8 mouse cellular contexts compared by ENCODE assay signal in genomic region chr2:152106225-152106595, GRCm38 (mm10). TPM values are rescaled to one million over a fixed set of nuclear protein-coding genes. Genes with fewer than 3 reads are reported as not detected.
DNase-seq lines count a peak whose midpoint lies in the region; ATAC-seq and TF ChIP-seq lines count a peak whose summit lies in the region.

No protein-coding gene starts in this region.

- peaks cover 34% of the 10 kb centered on the region for H3K79me2 ChIP-seq in macrophage (ENCODE audit: inconsistent target)

- H3K27ac ChIP-seq in heart, embryonic 15.5 days, result no peak overlapping the region
- no peak overlapping the region for H3K27ac ChIP-seq in forebrain, postnatal 0 days (ENCODE audit: low read depth, low read length)
- H3K27ac ChIP-seq in macrophage, result peak overlapping the region; percentile 62

- peak overlapping the region; percentile 71; the same call in 1 of the 2 replicates for H3K9ac ChIP-seq in heart, embryonic 15.5 days
- no peak overlapping the region for H3K9ac ChIP-seq in forebrain, postnatal 0 days

- ATAC-seq in heart, embryonic 15.5 days (replicated peaks; ENCODE audit: insufficient number of reproducible peaks, insufficient read depth, low FRiP score, low read depth), result no peak
- ATAC-seq in forebrain, postnatal 0 days, result no peak

- no peak for TF ChIP-seq CTCF in forebrain, postnatal 0 days (IDR thresholded peaks at IDR 0.05; ENCODE audit: low read depth)

- H3K36me3 ChIP-seq in heart, embryonic 15.5 days, result no peaks in the 10 kb centered on the region
- peaks cover 7% of the 10 kb centered on the region; the same call in 1 of the 2 replicates for H3K36me3 ChIP-seq in forebrain, postnatal 0 days (ENCODE audit: insufficient read depth)
- peaks cover 15% of the 10 kb centered on the region; the same call in 1 of the 2 replicates for H3K36me3 ChIP-seq in macrophage (ENCODE audit: inconsistent target)

- WGBS in heart, embryonic 15.5 days, result 77% methylated on average over 3 of the region's 3 CpGs
- WGBS in forebrain, postnatal 0 days, result 86% methylated on average over 3 of the region's 3 CpGs
- WGBS in macrophage (ENCODE audit: missing documents), result 92% methylated on average over 3 of the region's 3 CpGs

- H3K4me2 ChIP-seq in heart, embryonic 15.5 days, result peak overlapping the region; percentile 88
- peak overlapping the region; percentile 93 for H3K4me2 ChIP-seq in forebrain, postnatal 0 days (ENCODE audit: low read depth)

- no peaks in the 10 kb centered on the region for H3K9me3 ChIP-seq in heart, embryonic 15.5 days (replicated peaks)
- H3K9me3 ChIP-seq in forebrain, postnatal 0 days (ENCODE audit: low read length), result no peaks in the 10 kb centered on the region

- H3K4me1 ChIP-seq in heart, embryonic 15.5 days (replicated peaks), result peaks cover 13% of the 10 kb centered on the region
- peaks cover 3% of the 10 kb centered on the region; the same call in 1 of the 2 replicates for H3K4me1 ChIP-seq in forebrain, postnatal 0 days (ENCODE audit: insufficient read depth)

- DNase-seq in heart, adult 9 months (ENCODE audit: low spot score in 2 of 2), result no peak
- DNase-seq in Muller cell, postnatal 12 days (ENCODE audit: inconsistent ontology term), result peak; percentile 30
- no peak for DNase-seq in forebrain, postnatal 0 days
- DNase-seq in yolk sac, embryonic 10.5 days (ENCODE audit: low spot score), result no peak
- no peak for DNase-seq in right cerebral cortex, postnatal 4 days
- no peak for DNase-seq in right cerebral cortex, postnatal 10 days (ENCODE audit: low spot score in 2 of 2)

- H3K4me3 ChIP-seq in heart, embryonic 15.5 days, result peak overlapping the region; percentile 68
- H3K4me3 ChIP-seq in forebrain, postnatal 0 days (ENCODE audit: low read depth, low read length), result peak overlapping the region; percentile 65
- peak overlapping the region; percentile 64 for H3K4me3 ChIP-seq in macrophage (ENCODE audit: inconsistent target)

- peaks cover 13% of the 10 kb centered on the region; the same call in 1 of the 2 replicates for H3K27me3 ChIP-seq in heart, embryonic 15.5 days
- H3K27me3 ChIP-seq in forebrain, postnatal 0 days (ENCODE audit: insufficient read depth, low read length), result no peaks in the 10 kb centered on the region

RNA-seq across cellular contexts. Expression of gene Srxn1, which starts 0.9 kb away (rescaled TPM):
- polyA plus RNA-seq in heart, embryonic 15.5 days (2015; fragmentation: Nextera tagmentation; extraction: Ambion mirVana), result 5.3 and 10.3 TPM in 2 replicates
- 18.4 and 27.3 TPM in 2 replicates for total RNA-seq in forebrain, postnatal 0 days (2014; rRNA removed)
- 11.9 and 16.4 TPM in 2 replicates for polyA plus RNA-seq in forebrain, postnatal 0 days (2015; fragmentation: Nextera tagmentation; extraction: Ambion mirVana)
- total RNA-seq in macrophage (2018; cell fraction: chromatin; rRNA removed), result 100 to 1,000 TPM in 1 of 26 experiments, 10 to 100 TPM in 24, 1 to 10 TPM in 1; 5.6 to 107 (median 26.1) TPM
- total RNA-seq in macrophage (2018; cell fraction: cytosol; rRNA removed), result 100 to 1,000 TPM in 3 of 26 experiments, 10 to 100 TPM in 23; 37.1 to 134 (median 71.0) TPM
- 100 to 1,000 TPM in 1 of 26 experiments, 10 to 100 TPM in 25; 13.7 to 101 (median 49.4) TPM for total RNA-seq in macrophage (2018; cell fraction: nucleus; rRNA removed)
- polyA plus RNA-seq in macrophage (2018), result 56.7 to 128 TPM (median 85.7 TPM) in 3 replicates

RNA-seq across cellular contexts. Expression of gene Scrt2, which starts 24.9 kb away (rescaled TPM):
- polyA plus RNA-seq in heart, embryonic 15.5 days (2015; fragmentation: Nextera tagmentation; extraction: Ambion mirVana), result 0.04 TPM in 1 of 2 replicates, not detected in the other
- 7.4 and 8.5 TPM in 2 replicates for total RNA-seq in forebrain, postnatal 0 days (2014; rRNA removed)
- polyA plus RNA-seq in forebrain, postnatal 0 days (2015; fragmentation: Nextera tagmentation; extraction: Ambion mirVana), result 3.7 and 4.3 TPM in 2 replicates
- under 1 TPM in 1 of 26 experiments, not detected in 25; 0.23 TPM for total RNA-seq in macrophage (2018; cell fraction: chromatin; rRNA removed)
- under 1 TPM in 2 of 26 experiments, not detected in 24; 0.07 to 0.13 TPM for total RNA-seq in macrophage (2018; cell fraction: cytosol; rRNA removed)
- under 1 TPM in 2 of 26 experiments, not detected in 24; 0.11 to 0.15 TPM for total RNA-seq in macrophage (2018; cell fraction: nucleus; rRNA removed)
- polyA plus RNA-seq in macrophage (2018), result not detected in 3 replicates

RNA-seq across cellular contexts. Expression of gene Tcf15, which starts 37.2 kb away (rescaled TPM):
- 14.1 and 14.3 TPM in 2 replicates for polyA plus RNA-seq in heart, embryonic 15.5 days (2015; fragmentation: Nextera tagmentation; extraction: Ambion mirVana)
- 1.6 TPM in 1 of 2 replicates, not detected in the other for total RNA-seq in forebrain, postnatal 0 days (2014; rRNA removed)
- polyA plus RNA-seq in forebrain, postnatal 0 days (2015; fragmentation: Nextera tagmentation; extraction: Ambion mirVana), result 0.69 and 1.1 TPM in 2 replicates
- not detected for total RNA-seq in macrophage (2018; cell fraction: chromatin; rRNA removed)
- total RNA-seq in macrophage (2018; cell fraction: cytosol; rRNA removed), result not detected
- not detected for total RNA-seq in macrophage (2018; cell fraction: nucleus; rRNA removed)
- polyA plus RNA-seq in macrophage (2018), result not detected in 3 replicates
